Mouse (Mus musculus) erythroblast, embryonic 14.5 days (primary cell): ENCODE data around the gene Gadd45gip1.

Experiments used
- GATA1 ChIP-seq: IDR thresholded peaks from 2 replicates; pipeline ENCODE4 v1.6.1; 2012; ENCODE audit warnings: low read length, inconsistent platforms, mixed read lengths
- TAL1 ChIP-seq: IDR thresholded peaks from 3 replicates; pipeline ENCODE4 v1.6.1; 2012; ENCODE audit warnings: low read length, inconsistent platforms, mixed read lengths

DNA sequence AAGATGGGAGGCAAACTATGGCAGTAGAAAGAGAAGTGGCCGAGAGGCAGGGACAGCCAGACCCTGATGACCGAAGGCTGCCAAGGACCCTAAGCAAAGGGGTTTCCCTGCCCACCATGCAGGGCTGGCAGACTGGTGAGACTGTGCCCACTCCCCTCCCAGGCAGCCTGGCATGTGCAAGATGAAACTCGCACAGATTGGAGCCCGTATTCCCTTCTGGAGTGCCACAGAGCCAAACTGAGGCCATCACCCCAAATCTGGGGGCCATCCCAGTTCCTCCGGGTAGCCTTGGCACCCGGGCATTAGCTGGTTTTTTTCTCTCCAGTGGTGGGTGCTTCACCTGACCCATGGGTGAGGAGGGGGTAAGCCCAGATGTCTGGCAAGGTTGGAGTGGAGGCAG is 33.4 kb upstream of the Gadd45gip1 start:
- TF ChIP-seq TAL1 (no peak), GATA1 (no peak)
